Mouse (Mus musculus): ENCODE measurements around the gene Ccdc181. TPM values are rescaled to one million over a fixed set of nuclear protein-coding genes. Genes with fewer than 3 reads are reported as not detected.
A peak's percentile ranks its signal among the peaks of the same experiment; 100 is the strongest.
"Not testable (repeated sequence)": the region's sequence is repeated elsewhere in the genome, so short reads cannot be mapped to it uniquely, and the experiment has no call there.

The Ccdc181 gene
- 10 to 100 TPM; 21.1 to 21.8 TPM for total RNA-seq (2021)

- DNase-seq: peak; percentile 89 to 94
These were observed at the start of gene Ccdc181 for GRCm38 (mm10) chr1:164275455-164275954. TSS of gene Ccdc181 (plus strand) at chr1:164275585.

GRCm38 (mm10) chr1:164231937-164232570 lies 43.3 kb upstream of the Ccdc181 start:
- DNase-seq: not testable (repeated sequence)

- no peak for DNase-seq
These were observed 41.9 kb upstream of the Ccdc181 start for GRCm38 (mm10) chr1:164233447-164233846.

GRCm38 (mm10) chr1:164235078-164235477 lies 40.3 kb upstream of the Ccdc181 start:
- DNase-seq: no peak

- DNase-seq: no peak
These were observed 39.3 kb upstream of the Ccdc181 start for GRCm38 (mm10) chr1:164236078-164236477.

GRCm38 (mm10) chr1:164241494-164241893 lies 33.9 kb upstream of the Ccdc181 start:
- DNase-seq: no peak

GRCm38 (mm10) chr1:164242809-164243208 lies 32.6 kb upstream of the Ccdc181 start:
- DNase-seq: no peak

GRCm38 (mm10) chr1:164247442-164247841 lies 27.9 kb upstream of the Ccdc181 start:
- no peak for DNase-seq

GRCm38 (mm10) chr1:164247971-164248370 lies 27.4 kb upstream of the Ccdc181 start:
- DNase-seq: no peak

- DNase-seq: peak; percentile 96 to 97
These were observed 26.7 kb upstream of the Ccdc181 start, which contains the start of gene Slc19a2 for GRCm38 (mm10) chr1:164248465-164249331. TSS of gene Slc19a2 (plus strand) at chr1:164249046.

- DNase-seq: peak in 1 of 2 experiments; percentile 54
These were observed 26.1 kb upstream of the Ccdc181 start for GRCm38 (mm10) chr1:164249332-164249711.

- no peak for DNase-seq
These were observed 24.8 kb upstream of the Ccdc181 start for GRCm38 (mm10) chr1:164250391-164251150.

- DNase-seq: no peak
These were observed 23.9 kb upstream of the Ccdc181 start for GRCm38 (mm10) chr1:164251438-164251837.

GRCm38 (mm10) chr1:164252551-164252950 lies 22.8 kb upstream of the Ccdc181 start:
- DNase-seq: no peak

GRCm38 (mm10) chr1:164254836-164255235 lies 20.5 kb upstream of the Ccdc181 start:
- DNase-seq: no peak

GRCm38 (mm10) chr1:164260171-164261028 lies 15.0 kb upstream of the Ccdc181 start:
- DNase-seq: no peak

- DNase-seq: no peak
These were observed 13.8 kb upstream of the Ccdc181 start for GRCm38 (mm10) chr1:164261553-164261952.

- no peak for DNase-seq
These were observed 4.4 kb upstream of the Ccdc181 start for GRCm38 (mm10) chr1:164270941-164271340.

GRCm38 (mm10) chr1:164273659-164274058 lies 1.7 kb upstream of the Ccdc181 start:
- DNase-seq: no peak

GRCm38 (mm10) chr1:164276552-164276951 lies 1.2 kb downstream of the Ccdc181 start:
- DNase-seq: no peak

- DNase-seq: no peak
These were observed 3.9 kb downstream of the Ccdc181 start for GRCm38 (mm10) chr1:164279332-164279731.

- no peak for DNase-seq
These were observed 8.6 kb downstream of the Ccdc181 start for GRCm38 (mm10) chr1:164284007-164284406.
